Mouse (Mus musculus) ovary, postnatal 36 days (tissue): Measurements from ENCODE around the gene Cln5.

Source experiments
- DNase-seq: peaks from one replicate; pipeline ENCODE4 v3.0.0; 2022; ENCODE audit warnings: low spot score, mixed read lengths

Gene Cln5

DNA sequence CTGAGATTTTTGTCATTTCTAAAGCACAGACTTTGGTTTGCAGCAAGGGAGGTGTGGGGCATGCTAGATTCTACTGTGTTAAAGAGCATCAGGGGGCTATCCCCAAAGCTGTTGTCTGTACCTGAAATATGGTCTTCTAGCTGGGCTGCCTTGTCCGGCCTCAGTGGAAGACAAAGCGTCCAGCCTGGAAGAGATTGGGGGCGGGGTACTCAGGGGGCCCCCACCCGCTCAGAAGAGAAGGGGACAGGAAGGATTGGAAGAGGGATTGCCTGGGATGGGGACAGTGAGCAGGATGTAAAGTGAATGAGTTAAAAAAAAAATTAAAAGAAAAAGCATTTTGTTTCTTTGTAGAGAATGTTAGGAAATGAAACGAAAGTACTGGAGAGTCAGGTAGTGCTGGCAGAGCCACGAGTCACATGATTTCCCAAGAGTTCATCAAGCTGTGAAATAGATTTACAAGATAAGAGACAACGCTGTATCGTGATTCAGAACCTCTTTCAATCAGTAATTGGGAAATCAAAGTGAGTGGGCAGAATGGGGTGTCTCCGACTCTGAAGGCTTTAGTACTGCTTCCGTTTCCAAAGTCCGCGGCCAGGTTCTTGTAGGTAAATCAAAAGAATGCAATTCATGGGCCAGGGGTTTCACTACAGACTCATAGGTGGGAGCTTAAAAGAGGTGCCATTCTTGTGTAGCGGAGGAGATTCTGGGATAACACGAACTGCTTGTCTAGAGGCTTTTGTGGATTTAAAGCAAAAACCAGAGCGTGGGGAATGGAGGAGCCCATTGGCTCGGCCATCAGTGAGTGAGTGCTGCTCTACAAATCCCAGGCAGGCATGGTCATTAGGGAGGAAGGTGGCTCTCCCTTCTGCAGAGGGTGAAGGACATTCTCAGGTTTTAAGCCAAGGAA is 8.2 kb downstream of the Cln5 start:
- no peak for DNase-seq

GRCm38 (mm10) chr14:103079209-103079977 is 9.4 kb downstream of the Cln5 start:
- no peak for DNase-seq

- no peak for DNase-seq
These were observed 16.0 kb downstream of the Cln5 start for GRCm38 (mm10) chr14:103085840-103086533.

DNA sequence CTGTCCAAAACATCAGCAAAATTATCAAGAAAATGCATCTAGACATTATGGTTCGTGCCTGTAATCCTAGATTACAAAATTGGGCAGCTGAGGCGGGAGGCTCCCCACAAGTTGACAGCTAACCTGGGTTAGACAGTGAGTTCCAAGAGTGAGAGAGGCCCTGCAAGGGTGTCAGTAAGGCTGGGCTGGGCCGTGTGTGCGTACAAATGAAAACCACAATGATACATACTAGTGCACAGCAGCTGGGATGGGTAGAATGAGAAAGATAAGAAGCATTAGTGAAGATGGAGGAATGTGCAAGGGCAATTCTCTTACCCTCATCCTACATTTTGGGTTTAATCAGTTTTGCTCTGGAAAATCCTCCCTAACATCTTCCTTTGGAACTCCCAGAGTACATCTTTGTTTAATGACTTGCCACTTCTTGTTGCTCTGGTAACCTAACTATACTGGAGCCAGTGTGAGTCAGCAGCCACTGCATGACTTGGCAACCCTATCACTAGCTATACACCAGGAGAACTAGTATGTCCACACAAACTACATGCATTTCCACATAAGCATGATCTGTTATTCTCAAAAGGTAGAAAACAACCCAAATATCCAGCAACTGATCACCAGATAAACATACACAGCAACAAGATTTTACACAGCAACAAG is 16.8 kb downstream of the Cln5 start:
- no peak for DNase-seq

GRCm38 (mm10) chr14:103087846-103088245 is 17.8 kb downstream of the Cln5 start:
- no peak for DNase-seq

DNA sequence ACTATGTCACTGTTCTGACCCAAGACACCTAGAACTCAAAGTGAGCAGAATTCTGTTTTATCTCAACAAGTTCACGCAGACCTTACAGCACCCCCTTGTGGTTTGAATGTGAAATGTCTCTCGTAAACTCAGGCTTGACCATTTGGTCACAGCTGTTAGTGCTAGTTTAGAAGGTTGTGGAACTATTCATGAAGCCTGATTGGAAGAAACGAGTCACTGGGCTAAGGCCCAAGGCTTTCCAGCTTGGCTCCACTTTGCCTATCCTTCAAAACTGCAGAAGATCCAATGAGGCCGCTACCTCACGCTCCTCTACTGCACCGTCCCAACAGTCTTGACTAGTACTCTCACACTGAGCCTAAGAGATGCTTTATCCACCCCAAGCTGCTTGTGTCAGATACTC is 18.6 kb downstream of the Cln5 start:
- DNase-seq: no peak

GRCm38 (mm10) chr14:103093236-103093635 is 23.2 kb downstream of the Cln5 start:
- DNase-seq: no peak

DNA sequence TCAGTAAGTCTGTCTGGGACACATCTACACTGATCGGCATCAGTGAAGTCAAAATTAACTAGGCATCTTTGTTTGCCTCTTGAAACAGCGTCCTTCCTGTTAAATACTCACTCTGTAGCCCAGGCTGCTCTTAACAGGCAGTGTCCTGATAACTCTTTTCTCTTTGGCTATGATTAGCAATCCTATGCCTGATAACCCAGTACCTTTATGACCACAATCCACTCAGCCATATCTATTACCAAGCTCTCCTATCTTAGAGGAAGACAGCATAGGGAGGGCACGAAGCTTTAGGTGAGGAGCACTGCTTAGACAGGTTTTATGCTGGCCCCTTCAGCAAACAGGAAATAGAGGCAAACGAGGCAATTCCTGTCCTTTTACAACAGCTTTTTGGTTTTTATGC is 23.7 kb downstream of the Cln5 start:
- no peak for DNase-seq

DNA sequence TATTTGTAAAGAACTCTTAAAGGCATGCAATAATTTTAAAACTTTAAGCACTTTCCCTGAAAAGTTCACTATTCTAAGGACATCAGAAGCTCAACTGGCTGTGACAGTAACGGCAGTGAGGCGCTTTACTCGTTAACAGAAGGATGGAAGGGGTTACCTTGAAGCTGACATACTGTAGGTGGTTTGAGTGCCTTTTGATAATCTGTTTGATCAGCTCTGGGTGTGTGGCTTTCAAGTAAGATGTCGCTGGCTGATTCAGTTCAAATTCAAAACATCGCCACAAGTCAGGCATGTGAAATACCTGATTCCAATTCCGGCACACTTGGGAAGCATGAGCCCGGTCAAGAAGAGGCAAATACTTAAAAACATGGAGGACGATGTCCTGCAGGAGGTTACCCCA is 25.0 kb downstream of the Cln5 start:
- no peak for DNase-seq

DNA sequence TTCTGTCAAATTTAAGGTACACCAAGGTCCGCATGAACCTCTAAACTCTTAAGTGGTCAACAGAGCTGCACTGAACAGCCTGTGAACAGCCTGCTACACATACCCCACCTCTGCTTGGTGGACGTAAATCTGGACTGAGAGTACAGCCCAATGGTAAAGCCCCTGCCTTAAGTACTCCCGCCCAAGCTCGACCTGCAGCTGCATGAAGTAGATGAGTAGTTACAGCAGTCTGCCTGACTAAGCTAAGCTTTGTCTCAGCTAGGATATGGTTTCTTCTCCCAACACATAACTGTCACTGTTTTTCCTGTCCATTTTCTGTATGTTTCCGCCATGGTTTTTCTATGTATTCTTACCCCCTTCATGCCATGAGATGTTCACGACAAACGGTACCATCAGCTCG is 25.8 kb downstream of the Cln5 start:
- DNase-seq: no peak

- DNase-seq: no peak
These were observed 26.6 kb downstream of the Cln5 start for GRCm38 (mm10) chr14:103096621-103097020.

GRCm38 (mm10) chr14:103098213-103098586 is 28.2 kb downstream of the Cln5 start:
- no peak for DNase-seq

DNA sequence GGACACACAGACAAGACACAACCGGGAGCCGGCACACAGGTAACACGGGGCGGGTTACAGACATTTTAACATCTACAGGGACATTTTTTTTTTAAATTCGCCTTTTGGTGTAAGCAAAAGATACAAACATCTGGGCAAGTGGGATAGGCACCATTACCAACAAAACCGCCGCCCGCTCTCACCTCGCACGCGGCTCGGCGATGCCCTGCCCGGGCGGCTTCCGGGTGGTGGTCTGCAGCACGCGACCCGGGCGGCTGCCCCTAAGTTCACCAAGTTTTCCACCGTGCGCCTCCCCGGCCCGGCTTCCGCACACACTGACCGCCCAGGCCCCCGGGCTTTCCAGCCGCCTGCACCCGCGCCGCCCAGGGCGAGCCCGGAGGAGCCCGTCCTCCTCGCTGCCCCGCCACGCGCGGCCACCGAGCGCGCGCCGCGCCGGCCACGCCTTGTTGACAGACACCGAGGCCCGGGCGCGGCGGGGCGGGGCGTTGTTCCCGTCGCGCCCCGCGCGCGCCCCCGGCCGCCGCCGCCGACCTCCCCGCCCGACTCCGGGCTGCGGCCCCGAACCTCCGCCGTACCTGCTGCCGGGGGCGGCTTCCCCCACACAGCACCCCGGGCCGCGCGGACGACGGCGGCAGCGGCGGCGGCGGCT is 28.7 kb downstream of the Cln5 start:
- DNase-seq: peak; percentile 88

DNA sequence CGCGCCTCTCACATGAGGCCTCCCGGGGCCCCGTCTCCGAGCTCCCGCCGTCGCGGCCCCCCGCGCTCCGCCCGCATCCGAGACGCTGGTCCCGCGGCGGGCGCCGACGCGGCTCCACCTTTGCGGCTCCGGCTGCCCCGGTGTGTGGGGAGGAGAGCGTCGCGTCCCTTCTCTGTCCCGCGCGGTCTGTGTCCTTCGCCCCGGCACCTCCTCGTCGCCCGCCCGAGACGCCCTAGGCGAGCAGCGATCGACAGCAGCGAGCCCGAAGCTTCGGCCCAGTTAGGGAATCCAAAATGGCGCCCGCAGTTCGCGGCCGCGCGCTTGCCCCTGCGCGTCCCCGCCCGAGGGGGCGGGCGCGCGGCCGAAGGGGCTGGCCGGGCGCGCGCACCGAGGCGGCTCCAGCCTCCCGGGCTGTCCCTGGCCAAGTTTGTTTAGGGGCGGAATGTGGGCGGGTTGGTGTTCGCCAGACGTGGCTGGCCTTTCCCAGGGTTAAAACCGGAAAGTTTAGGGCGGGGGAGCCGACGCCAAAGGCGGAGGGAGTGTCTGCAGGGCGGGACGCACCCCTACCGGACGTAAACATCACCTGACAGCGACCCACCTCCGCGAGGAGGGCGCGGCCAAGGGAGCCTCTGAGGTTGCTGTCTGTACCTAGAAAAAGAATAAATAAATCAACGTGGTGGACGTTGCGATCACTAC is 29.4 kb downstream of the Cln5 start, which contains the start of gene Fbxl3:
Gene Fbxl3 (minus strand): TSS at position 329 of the 696 bp plus-strand sequence.
- DNase-seq: peak; percentile 90

- DNase-seq: no peak
These were observed 30.3 kb downstream of the Cln5 start for GRCm38 (mm10) chr14:103100296-103100695.

DNA sequence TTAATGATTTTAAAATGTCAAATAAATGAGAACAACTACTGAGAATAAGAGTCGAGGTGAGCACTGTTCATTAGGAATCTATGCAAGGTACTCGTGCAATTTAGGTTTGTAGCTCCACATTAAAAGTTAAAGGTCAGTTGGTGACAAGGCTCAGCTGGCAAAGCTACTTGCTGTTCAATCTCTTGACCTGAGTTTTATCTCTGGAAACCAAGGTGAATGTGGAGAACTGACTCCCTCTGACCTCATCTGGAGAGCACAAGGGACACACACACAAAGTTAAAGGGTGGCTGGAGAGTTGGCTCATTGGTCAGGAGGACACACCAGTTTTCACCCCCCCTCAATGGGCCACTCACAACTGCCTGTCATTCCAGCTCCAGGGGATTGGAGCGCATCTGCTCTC is 31.2 kb downstream of the Cln5 start:
- DNase-seq: no peak

GRCm38 (mm10) chr14:103102246-103102645 is 32.2 kb downstream of the Cln5 start:
- DNase-seq: no peak

DNA sequence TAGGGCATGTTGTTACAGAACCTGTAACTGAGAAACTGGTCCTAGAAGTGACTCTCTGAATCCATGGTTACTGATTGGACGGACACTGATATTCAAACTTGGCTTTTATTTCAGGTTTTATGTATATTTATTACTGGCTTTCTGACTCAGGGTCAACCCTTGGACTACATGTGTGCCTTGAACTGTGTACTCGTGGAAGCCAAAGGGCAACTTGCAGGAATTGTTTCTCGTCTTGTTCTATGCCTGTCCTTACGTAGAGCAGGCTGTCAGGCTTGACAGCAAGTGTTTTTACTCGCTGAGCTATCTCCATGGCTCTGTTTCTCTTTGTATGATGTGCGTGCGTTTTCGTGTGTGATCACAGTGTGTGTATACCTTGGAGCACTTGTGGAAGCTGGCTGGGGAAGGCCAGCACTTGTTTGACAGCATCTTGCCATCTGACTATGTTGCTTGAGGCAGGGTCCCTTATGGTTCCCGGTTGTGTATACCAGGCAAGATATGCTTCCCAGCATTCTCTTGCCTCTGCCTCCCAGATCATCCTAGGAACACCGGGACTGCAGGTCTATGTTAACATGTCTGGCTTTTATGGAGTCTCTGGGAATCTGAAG is 32.8 kb downstream of the Cln5 start:
- DNase-seq: no peak

GRCm38 (mm10) chr14:103106301-103106700 is 36.3 kb downstream of the Cln5 start:
- DNase-seq: no peak

DNA sequence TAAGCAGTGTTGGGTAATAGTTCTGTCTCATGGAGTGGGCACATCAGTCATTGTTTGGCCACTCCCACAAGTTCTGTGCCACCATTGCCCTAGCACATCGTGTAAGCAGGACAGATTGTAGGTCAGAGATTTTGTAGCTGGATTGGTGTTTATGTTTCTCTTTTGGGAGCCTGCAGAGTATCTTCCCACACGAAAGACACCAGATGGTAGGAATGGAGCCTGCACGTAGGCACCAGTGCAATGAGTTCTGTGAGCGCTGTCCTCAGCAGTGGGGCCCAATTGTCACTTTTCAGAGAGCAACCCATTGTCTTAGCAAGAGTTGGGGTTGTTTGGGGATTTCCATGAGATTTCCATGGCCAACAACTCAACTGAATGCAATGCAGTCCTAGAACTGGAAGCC is 40.0 kb downstream of the Cln5 start:
- DNase-seq: no peak
